Mouse (Mus musculus): ENCODE results near the gene Wnt10b. TPM values are rescaled to one million over a fixed set of nuclear protein-coding genes. Genes with fewer than 3 reads are reported as not detected.

Gene Wnt10b
- polyA plus RNA-seq, 1 experiment = not detected

DNA sequence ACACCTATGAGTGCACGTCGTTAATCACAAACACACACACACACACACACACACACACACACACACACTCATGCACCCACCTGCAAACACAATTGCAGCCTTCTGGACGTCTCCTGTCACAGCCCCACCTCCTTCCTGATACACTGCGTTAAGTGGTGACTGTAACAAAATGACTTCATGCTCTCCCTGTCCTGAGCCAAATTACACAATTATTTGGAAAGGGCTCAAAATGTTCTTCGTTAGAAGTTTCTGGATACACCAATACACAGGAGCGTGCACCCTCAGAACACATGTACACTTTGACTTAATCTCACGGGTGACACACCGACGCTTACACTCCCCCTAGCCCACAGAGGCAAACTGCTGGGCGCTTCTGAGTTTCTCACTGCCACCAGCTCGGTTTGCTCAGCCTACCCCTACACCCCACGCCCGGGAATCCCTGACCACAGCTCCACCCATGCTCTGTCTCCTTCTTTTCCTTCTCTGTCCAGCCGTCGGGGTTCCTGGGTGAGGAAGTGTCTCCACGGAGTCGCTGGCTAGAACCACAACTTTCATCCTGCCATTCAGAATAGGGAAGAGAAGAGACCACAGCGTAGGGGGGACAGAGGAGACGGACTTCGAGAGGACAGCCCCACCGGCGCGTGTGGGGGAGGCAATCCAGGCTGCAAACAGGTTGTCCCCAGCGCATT is 11.2 kb upstream of the Wnt10b start:
- TF ChIP-seq FLI1 (IDR thresholded peaks at IDR 0.05; ENCODE audit: low read length) = no peak
- no peak for TF ChIP-seq GATA1 (IDR thresholded peaks at IDR 0.05; ENCODE audit: borderline replicate concordance, low read length)
- H3K4me1 ChIP-seq = peaks cover 55% of the 10 kb centered on the region
- peaks cover 17% of the 10 kb centered on the region for H3K9me3 ChIP-seq
- no peaks in the 10 kb centered on the region for H3K36me3 ChIP-seq (replicated peaks; ENCODE audit: low read length)
- H3K27me3 ChIP-seq (replicated peaks) = peaks cover 90% of the 10 kb centered on the region
- peak overlapping the region; percentile 73 for H3K4me3 ChIP-seq (replicated peaks)

DNA sequence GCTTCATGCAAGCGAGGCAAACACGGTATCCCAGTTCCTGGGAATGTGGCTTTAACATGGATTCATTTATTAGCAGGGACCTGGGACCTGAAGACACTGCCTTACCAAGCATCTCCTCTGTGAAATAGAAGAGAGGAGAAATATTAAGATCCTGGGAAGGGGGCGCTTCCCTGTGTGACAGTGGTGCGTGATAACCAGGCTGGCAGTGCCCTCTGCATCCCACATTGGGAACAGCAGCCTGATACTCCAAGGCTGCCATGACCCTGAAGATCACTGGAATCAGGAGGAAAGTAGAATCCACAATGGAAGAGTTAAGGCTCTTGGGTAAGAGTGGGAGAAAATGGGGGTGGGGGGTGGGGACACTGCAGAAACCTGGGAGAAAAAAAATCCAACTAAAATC is 10.0 kb upstream of the Wnt10b start:
- Histone ChIP-seq H3K27me3 (replicated peaks) (peaks cover 80% of the 10 kb centered on the region), H3K4me1 (peaks cover 44% of the 10 kb centered on the region), H3K9me3 (peaks cover 16% of the 10 kb centered on the region), H3K36me3 (replicated peaks; ENCODE audit: low read length) (no peaks in the 10 kb centered on the region), H3K4me3 (replicated peaks) (no peak overlapping the region)
- TF ChIP-seq FLI1 (IDR thresholded peaks at IDR 0.05; ENCODE audit: low read length) (no peak), GATA1 (IDR thresholded peaks at IDR 0.05; ENCODE audit: borderline replicate concordance, low read length) (no peak)

DNA sequence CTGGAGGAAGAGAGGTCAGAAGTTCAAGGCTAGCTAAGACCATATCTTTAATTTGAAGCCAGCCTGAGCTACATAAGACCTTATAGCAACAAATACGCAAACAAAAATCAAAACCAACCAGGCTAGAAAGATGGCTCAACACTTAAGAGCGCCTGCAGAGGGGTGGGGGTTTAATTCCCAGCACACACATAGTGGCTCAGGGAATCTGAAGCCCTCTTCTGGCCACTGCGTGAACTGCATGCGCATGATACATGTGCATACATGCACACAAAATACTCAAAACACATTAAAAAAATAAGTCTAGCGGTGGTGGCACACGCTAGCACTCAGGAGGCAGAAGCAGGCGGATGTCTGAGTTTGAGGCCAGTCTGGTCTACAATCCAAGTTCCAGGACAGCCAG is 7.8 kb upstream of the Wnt10b start:
- Histone ChIP-seq H3K27me3 (replicated peaks) (peaks cover 76% of the 10 kb centered on the region), H3K9me3 (peaks cover 7% of the 10 kb centered on the region), H3K4me1 (peaks cover 22% of the 10 kb centered on the region), H3K4me3 (replicated peaks) (no peak overlapping the region), H3K36me3 (replicated peaks; ENCODE audit: low read length) (no peaks in the 10 kb centered on the region)
- no peak for TF ChIP-seq FLI1 (IDR thresholded peaks at IDR 0.05; ENCODE audit: low read length)
- no peak for TF ChIP-seq GATA1 (IDR thresholded peaks at IDR 0.05; ENCODE audit: borderline replicate concordance, low read length)

DNA sequence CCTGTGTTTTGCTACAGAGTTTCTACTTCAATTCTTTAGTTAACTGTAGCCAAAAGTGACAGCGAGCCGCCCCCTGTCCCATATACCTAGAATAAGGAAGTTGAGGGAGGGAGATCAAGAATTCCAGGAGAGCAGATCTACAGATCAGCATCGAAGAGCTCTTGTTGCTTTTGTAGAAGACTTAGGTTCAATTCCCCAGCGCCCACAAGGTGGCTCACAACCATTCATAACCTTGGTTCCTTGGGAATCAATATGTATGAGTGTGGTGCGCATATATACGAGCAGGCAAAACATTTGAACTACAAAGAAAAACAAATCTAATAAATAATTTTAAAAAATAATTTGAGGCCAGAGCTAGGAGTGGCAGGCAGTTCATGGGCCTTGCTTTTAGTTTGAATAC is 3.2 kb upstream of the Wnt10b start:
- TF ChIP-seq FLI1 (IDR thresholded peaks at IDR 0.05; ENCODE audit: low read length) = no peak
- no peak for TF ChIP-seq GATA1 (IDR thresholded peaks at IDR 0.05; ENCODE audit: borderline replicate concordance, low read length)
- Histone ChIP-seq H3K27me3 (replicated peaks) (peaks cover 81% of the 10 kb centered on the region), H3K36me3 (replicated peaks; ENCODE audit: low read length) (no peaks in the 10 kb centered on the region)

DNA sequence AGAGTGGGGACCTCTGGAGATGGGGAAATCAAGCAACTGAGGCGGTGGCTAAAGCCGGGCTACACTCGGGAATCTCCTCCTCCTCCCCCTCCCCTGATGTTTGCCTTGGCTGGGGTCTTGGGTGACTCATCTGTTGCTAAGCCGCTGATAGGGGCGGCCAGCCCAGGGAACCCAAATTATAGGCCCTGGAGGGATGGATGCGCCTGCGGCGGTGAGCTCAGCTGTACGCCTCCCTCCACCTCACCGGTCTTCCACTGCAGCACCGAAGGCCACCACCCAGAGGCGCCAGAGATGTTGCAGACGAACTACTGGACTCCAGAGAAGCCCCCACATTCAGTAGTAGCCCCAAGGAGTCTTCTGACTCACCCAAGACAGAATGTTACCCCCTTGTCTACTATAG is 2.6 kb upstream of the Wnt10b start:
- H3K4me3 ChIP-seq (replicated peaks) = no peak overlapping the region
- no peak for TF ChIP-seq GATA1 (IDR thresholded peaks at IDR 0.05; ENCODE audit: borderline replicate concordance, low read length)
- TF ChIP-seq FLI1 (IDR thresholded peaks at IDR 0.05; ENCODE audit: low read length) = no peak
- H3K27me3 ChIP-seq (replicated peaks) = peaks cover 82% of the 10 kb centered on the region
- no peaks in the 10 kb centered on the region for H3K36me3 ChIP-seq (replicated peaks; ENCODE audit: low read length)
- H3K9me3 ChIP-seq = peaks cover 3% of the 10 kb centered on the region
- H3K4me1 ChIP-seq = peaks cover 49% of the 10 kb centered on the region

More for the DNA sequence above, 3.2 kb upstream of the Wnt10b start:
- no peak overlapping the region for H3K4me3 ChIP-seq (replicated peaks)
- peaks cover 7% of the 10 kb centered on the region for H3K9me3 ChIP-seq
- H3K4me1 ChIP-seq = peaks cover 46% of the 10 kb centered on the region

DNA sequence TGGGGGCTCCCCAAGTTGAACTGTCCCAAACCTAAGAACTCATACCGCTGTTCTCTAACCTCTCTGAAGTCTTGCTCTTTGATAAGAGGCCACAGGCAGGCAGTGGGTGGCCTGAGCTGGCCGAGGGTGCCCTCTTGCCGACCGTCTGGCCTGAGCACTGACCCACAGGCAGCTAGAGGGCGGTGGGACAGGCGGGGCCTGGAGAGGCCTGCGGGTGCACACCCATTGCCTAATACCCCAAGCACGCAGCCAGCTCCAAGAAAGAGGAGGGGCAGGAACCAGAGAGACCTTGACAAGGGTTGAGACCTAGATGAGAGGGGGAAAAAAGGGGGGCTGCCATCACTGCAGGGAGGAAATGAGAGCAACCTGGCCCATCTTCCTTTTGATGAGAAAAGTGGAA is 2.1 kb upstream of the Wnt10b start:
- no peak overlapping the region for H3K4me3 ChIP-seq (replicated peaks)

DNA sequence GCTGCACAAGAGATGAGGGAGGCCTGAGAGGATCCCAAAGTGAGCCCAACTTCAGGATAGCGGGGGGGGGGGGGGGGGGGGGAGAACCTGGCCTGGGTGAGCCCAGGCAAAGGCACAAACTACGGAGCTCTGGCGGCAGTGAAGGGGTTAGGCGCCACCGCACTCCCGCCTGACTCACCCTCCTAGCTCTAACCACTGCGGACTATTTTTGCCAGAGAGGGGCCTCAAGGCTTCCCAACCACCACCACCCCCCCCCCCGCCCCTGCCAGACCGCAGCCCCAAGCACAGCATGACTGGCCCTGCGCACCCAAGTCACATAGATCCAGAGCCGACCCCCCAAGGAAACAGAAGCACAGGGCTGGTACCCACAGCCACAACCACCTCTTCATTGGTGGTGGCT is 856 bp upstream of the Wnt10b start:
- Histone ChIP-seq H3K9me3 (no peaks in the 10 kb centered on the region), H3K36me3 (replicated peaks; ENCODE audit: low read length) (no peaks in the 10 kb centered on the region), H3K4me3 (replicated peaks) (peak overlapping the region; percentile 89), H3K27me3 (replicated peaks) (peaks cover 89% of the 10 kb centered on the region), H3K4me1 (peaks cover 49% of the 10 kb centered on the region)
- TF ChIP-seq GATA1 (IDR thresholded peaks at IDR 0.05; ENCODE audit: borderline replicate concordance, low read length) (no peak), FLI1 (IDR thresholded peaks at IDR 0.05; ENCODE audit: low read length) (no peak)

More for the DNA sequence above, 2.1 kb upstream of the Wnt10b start:
- no peak for TF ChIP-seq GATA1 (IDR thresholded peaks at IDR 0.05; ENCODE audit: borderline replicate concordance, low read length)
- TF ChIP-seq FLI1 (IDR thresholded peaks at IDR 0.05; ENCODE audit: low read length) = no peak
- Histone ChIP-seq H3K4me1 (peaks cover 49% of the 10 kb centered on the region), H3K9me3 (no peaks in the 10 kb centered on the region), H3K27me3 (replicated peaks) (peaks cover 84% of the 10 kb centered on the region), H3K36me3 (replicated peaks; ENCODE audit: low read length) (no peaks in the 10 kb centered on the region)

DNA sequence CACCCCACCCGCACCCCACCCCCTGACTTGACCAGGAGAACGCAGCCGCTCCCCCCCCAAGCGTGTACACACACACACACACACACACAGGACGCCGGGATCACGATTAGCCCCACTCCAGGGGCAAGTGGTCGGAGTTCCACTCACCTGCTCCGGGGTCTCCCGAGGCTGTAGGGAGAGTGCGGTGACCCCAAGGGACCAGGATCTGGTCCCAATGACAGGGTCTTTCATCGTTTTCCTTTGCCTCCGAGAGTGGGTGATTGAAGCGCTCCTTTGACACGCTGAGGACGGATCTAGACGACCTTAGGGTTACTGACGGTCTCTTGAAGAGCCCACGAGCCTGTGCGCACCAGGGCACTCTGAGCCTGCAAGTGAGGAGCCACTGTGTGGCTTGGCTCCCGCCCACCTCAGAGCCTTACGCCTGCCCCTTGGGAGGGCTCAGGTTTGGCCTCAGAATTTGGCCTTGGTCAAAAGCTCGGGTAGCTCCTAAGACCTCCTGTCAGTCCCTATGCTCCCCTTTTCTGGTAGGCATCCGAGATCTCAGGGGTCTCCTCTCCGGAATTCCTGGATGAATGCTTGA is 331 bp upstream of the Wnt10b start:
- TF ChIP-seq GATA1 (IDR thresholded peaks at IDR 0.05; ENCODE audit: borderline replicate concordance, low read length) (no peak), FLI1 (IDR thresholded peaks at IDR 0.05; ENCODE audit: low read length) (no peak)
- Histone ChIP-seq H3K4me3 (replicated peaks) (peak overlapping the region; percentile 89), H3K36me3 (replicated peaks; ENCODE audit: low read length) (no peaks in the 10 kb centered on the region), H3K27me3 (replicated peaks) (peaks cover 91% of the 10 kb centered on the region), H3K9me3 (no peaks in the 10 kb centered on the region), H3K4me1 (peaks cover 50% of the 10 kb centered on the region)

DNA sequence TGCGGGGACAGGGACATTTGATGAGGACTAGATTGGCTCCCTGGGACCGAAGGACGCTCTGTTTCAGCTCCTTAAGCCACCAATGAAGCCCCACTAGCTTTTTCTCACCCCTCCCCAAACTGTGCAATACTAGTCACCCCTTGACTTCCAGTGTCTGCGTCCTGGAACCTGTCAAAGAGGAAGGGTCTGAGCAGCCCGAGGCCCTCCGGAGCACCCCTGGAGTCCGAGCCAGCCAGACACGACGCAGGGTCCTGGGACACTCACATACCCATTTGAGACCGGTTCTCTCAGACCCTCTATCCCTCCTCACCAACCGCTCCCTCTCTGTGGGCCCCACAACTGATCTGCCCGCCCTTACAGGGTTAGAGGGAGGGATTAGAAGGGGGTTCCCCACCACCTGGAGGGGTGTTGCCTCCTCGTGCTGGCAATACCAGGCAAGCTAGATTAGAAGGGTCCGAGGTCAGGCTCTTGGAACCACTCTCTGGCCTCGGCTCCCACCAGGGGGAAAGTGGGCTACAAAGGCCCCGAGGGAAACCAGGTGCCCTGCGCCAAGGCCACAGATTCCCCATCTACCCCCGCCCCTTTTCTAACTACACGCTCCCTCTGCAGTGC is 839 bp downstream of the Wnt10b start:
- TF ChIP-seq GATA1 (IDR thresholded peaks at IDR 0.05; ENCODE audit: borderline replicate concordance, low read length) = no peak
- no peak for TF ChIP-seq FLI1 (IDR thresholded peaks at IDR 0.05; ENCODE audit: low read length)
- no peaks in the 10 kb centered on the region for H3K9me3 ChIP-seq
- H3K36me3 ChIP-seq (replicated peaks; ENCODE audit: low read length) = no peaks in the 10 kb centered on the region
- peaks cover 97% of the 10 kb centered on the region for H3K27me3 ChIP-seq (replicated peaks)
- peaks cover 61% of the 10 kb centered on the region for H3K4me1 ChIP-seq
- peak overlapping the region; percentile 89 for H3K4me3 ChIP-seq (replicated peaks)
